Mouse (Mus musculus): ENCODE data around the gene Kif2c. TPM values are rescaled to one million over a fixed set of nuclear protein-coding genes. Genes with fewer than 3 reads are reported as not detected.
A peak's percentile ranks its signal among the peaks of the same experiment; 100 is the strongest.
"Not testable (repeated sequence)": the region's sequence is repeated elsewhere in the genome, so short reads cannot be mapped to it uniquely, and the experiment has no call there.

Gene Kif2c
- polyA plus RNA-seq, 1 experiment from 2014 or later, result 42.9 TPM

DNA sequence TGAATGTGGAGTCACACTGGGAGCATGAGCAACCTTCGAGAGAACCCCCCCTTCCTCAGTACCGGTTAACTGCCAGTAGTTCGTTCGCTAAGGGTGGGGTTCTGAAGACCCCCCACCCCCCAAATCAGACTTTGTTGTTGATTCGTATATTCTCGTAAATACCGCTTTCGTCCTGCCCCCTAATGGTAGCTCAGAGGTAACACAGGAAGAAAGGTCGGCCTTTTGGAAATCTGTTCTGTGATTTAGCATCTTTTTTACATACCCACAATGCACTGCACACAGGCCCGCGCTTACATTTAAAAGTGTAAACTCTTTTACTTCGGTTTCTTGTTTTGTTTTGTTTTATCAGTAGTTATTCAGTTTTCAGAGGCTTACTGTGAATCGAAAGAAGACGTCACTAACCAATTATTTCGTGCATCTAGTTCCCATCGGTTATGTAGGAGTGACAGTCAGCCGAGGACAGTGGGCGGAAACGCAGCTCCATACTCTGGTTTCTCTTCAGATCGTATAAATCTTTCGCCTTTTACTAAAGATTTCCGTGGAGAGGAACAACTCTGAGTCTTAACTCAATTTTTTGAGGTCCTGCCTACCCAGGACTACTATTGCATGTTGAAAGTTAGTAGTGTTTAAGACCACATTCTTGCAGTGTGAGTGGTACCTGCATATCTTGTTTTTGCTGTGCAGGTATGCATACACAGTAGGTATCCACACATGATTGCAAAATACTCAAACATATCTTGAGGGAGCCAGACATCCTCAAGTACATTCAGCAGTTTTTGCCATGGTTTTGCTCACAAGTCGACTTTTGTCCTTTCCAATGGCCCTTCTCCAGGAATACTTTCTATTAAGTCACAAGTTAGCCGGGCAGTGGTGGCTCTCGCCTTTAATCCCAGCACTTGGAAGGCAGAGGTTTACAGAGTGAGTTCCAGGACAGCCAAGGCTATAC lies 19.9 kb upstream of the Kif2c start:
- Histone ChIP-seq H3K4me3 (ENCODE audit: low read depth, low read length) (peak overlapping the region; percentile 34), H3K9me3 (ENCODE audit: control insufficient read depth, low read length) (no peaks in the 10 kb centered on the region), H3K36me3 (ENCODE audit: control insufficient read depth, insufficient read depth, low read length) (no peaks in the 10 kb centered on the region), H3K27me3 (replicated peaks; ENCODE audit: control insufficient read depth, insufficient read depth, low read length) (no peaks in the 10 kb centered on the region), H3K9ac (ENCODE audit: low read depth, low read length) (peak overlapping the region; percentile 55), H3K4me2 (ENCODE audit: low read depth, low read length) (peak overlapping the region; percentile 58), H3K27ac (replicated peaks; ENCODE audit: low read depth, low read length) (peak overlapping the region; percentile 70), H3K4me1 (ENCODE audit: control insufficient read depth, insufficient read depth, low read length) (no peaks in the 10 kb centered on the region)
- peak; percentile 88 for DNase-seq (ENCODE audit: low spot score)
- ATAC-seq (ENCODE audit: low read depth), result peak; percentile 94
- under 1% methylated on average over 25 of the region's 25 CpGs for WGBS

DNA sequence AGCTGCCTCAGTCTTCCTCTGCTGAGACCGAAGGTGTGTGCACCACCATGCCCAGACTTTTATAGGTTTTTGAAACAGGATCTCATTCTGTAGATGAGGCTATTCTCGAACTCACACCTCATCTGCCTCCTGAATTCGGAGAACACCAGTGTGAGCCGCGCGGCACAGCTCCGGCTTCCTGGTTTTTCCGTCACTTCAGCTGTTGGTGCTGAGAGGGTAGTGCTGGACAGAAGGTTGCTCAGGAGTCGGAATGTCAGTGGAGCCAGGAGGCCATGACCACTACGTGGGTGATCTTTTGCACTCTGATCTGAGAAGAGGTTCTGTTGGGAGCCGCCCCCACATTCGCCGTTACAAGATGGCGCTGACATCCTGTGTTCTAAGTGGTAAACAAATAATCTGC lies 9.4 kb upstream of the Kif2c start:
- Histone ChIP-seq H3K4me2 (ENCODE audit: low read depth, low read length) (no peak overlapping the region), H3K36me3 (ENCODE audit: control insufficient read depth, insufficient read depth, low read length) (no peaks in the 10 kb centered on the region), H3K4me3 (ENCODE audit: low read depth, low read length) (no peak overlapping the region), H3K9me3 (ENCODE audit: control insufficient read depth, low read length) (no peaks in the 10 kb centered on the region), H3K27ac (replicated peaks; ENCODE audit: low read depth, low read length) (no peak overlapping the region), H3K9ac (ENCODE audit: low read depth, low read length) (no peak overlapping the region), H3K27me3 (replicated peaks; ENCODE audit: control insufficient read depth, insufficient read depth, low read length) (no peaks in the 10 kb centered on the region), H3K4me1 (ENCODE audit: control insufficient read depth, insufficient read depth, low read length) (no peaks in the 10 kb centered on the region)
- WGBS, result 95% methylated on average over 14 of the region's 14 CpGs
- DNase-seq (ENCODE audit: low spot score) (no peak), ATAC-seq (ENCODE audit: low read depth) (no peak)

DNA sequence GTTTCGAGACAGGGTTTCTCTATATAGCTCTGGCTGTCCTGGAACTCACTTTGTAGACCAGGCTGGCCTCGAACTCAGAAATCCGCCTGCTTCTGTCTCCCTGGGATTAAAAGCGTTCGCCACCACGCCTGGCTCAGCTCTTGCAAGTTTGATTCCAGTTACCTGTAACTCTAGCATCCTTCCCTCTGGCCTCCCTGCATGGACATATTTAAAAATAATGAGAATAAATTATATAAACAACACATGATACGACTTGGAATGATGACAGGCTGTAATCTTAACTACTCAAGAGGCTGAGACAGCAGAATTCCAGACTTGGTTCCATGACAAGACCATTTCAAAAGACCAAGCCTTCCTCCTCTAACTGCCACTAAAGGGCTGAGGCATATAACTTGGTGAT lies 8.2 kb upstream of the Kif2c start:
- peak; percentile 16 for DNase-seq (ENCODE audit: low spot score)
- ATAC-seq (ENCODE audit: low read depth), result no peak
- Histone ChIP-seq H3K27me3 (replicated peaks; ENCODE audit: control insufficient read depth, insufficient read depth, low read length) (no peaks in the 10 kb centered on the region), H3K27ac (replicated peaks; ENCODE audit: low read depth, low read length) (peak overlapping the region; percentile 84), H3K36me3 (ENCODE audit: control insufficient read depth, insufficient read depth, low read length) (no peaks in the 10 kb centered on the region), H3K4me1 (ENCODE audit: control insufficient read depth, insufficient read depth, low read length) (no peaks in the 10 kb centered on the region), H3K9ac (ENCODE audit: low read depth, low read length) (no peak overlapping the region), H3K9me3 (ENCODE audit: control insufficient read depth, low read length) (no peaks in the 10 kb centered on the region), H3K4me3 (ENCODE audit: low read depth, low read length) (no peak overlapping the region), H3K4me2 (ENCODE audit: low read depth, low read length) (no peak overlapping the region)
- WGBS, result 55% methylated on average over 7 of the region's 7 CpGs

DNA sequence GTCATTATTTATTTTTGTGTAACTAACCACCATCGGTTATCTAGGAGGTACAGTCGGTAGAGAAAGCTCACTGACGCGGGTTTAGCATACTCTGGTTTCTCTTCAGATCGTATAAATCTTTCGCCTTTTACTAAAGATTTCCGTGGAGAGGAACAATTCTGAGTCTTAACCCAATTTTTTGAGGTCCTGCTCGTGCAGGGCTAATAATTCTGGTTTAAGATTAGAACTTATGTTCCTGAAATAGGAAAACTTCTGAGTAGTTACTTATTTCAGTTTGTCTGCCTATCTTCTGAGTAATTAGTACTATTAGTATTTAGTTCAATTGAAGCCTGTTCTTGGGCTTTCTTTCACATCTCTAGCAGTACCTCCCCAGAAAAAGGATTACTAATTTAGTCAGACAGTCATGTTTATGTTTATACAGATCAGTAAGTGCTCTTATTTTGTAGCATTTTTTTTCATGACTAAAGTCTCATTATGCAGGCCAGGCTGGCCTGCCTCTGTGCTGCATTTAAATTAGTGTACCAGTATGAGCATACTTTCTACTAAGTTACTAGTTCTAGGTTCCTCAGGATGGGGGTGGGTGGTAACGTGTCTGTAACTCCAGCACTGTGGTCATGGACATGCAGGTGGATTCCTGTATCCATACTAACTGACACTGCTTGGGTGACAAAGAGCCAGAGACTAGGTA lies 7.6 kb upstream of the Kif2c start:
- H3K9ac ChIP-seq (ENCODE audit: low read depth, low read length), result peak overlapping the region; percentile 68
- peak overlapping the region; percentile 61 for H3K4me2 ChIP-seq (ENCODE audit: low read depth, low read length)
- ATAC-seq (ENCODE audit: low read depth) (peak; percentile 93), DNase-seq (ENCODE audit: low spot score) (peak; percentile 94)
- H3K4me3 ChIP-seq (ENCODE audit: low read depth, low read length), result peak overlapping the region; percentile 43
- H3K27ac ChIP-seq (replicated peaks; ENCODE audit: low read depth, low read length), result peak overlapping the region; percentile 84
- no peaks in the 10 kb centered on the region for H3K9me3 ChIP-seq (ENCODE audit: control insufficient read depth, low read length)
- no peaks in the 10 kb centered on the region for H3K4me1 ChIP-seq (ENCODE audit: control insufficient read depth, insufficient read depth, low read length)
- no peaks in the 10 kb centered on the region for H3K36me3 ChIP-seq (ENCODE audit: control insufficient read depth, insufficient read depth, low read length)
- under 1% methylated on average over 9 of the region's 9 CpGs for WGBS
- H3K27me3 ChIP-seq (replicated peaks; ENCODE audit: control insufficient read depth, insufficient read depth, low read length), result no peaks in the 10 kb centered on the region

DNA sequence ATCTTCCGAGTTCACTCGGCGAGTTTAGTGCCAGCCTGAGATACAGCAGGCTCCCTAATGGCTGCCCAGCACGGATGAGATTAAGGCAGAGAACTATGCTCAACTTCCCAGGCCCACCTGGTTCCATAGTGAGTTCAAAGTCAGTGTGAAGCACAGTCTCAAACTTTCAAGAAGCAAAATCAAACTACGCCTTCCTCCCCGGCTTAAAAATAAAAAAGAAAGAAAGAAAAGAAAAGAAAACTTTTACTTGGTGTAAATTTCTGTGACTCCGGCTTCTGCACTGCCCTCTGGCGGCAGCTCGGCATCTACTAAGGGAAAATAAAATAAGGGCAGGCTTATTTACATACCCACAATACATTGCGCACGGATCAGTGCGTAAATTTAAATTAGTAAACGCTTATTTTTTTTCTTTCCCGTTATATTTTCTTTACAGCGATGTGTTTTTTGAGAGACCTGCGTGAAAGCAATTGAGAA lies 7.0 kb upstream of the Kif2c start:
- ATAC-seq (ENCODE audit: low read depth), result peak; percentile 76
- WGBS, result 1% methylated on average over 16 of the region's 16 CpGs
- Histone ChIP-seq H3K4me2 (ENCODE audit: low read depth, low read length) (peak overlapping the region; percentile 61), H3K4me1 (ENCODE audit: control insufficient read depth, insufficient read depth, low read length) (no peaks in the 10 kb centered on the region), H3K27me3 (replicated peaks; ENCODE audit: control insufficient read depth, insufficient read depth, low read length) (no peaks in the 10 kb centered on the region), H3K4me3 (ENCODE audit: low read depth, low read length) (peak overlapping the region; percentile 43), H3K9me3 (ENCODE audit: control insufficient read depth, low read length) (no peaks in the 10 kb centered on the region), H3K9ac (ENCODE audit: low read depth, low read length) (peak overlapping the region; percentile 68), H3K36me3 (ENCODE audit: control insufficient read depth, insufficient read depth, low read length) (no peaks in the 10 kb centered on the region), H3K27ac (replicated peaks; ENCODE audit: low read depth, low read length) (peak overlapping the region; percentile 84)
- peak; percentile 94 for DNase-seq (ENCODE audit: low spot score)

DNA sequence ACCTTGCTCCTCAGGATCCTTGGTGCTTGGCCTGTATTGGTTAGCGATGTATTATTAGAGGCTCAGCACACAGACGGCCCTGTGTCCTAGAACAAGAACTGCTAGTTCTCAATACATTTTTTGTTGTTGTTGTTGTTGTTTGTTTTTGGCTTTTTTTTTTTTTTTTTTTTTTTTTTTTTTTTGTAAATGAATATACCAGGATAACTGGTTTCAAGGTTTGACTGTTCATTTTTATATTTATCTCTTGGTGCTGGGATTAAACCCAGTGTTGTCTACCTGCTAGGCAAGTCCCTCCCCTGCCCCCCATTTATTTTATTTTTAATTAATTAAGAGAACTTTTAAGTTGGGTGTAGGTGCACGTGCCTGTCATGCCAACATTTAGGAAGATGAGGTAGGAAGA lies 6.5 kb upstream of the Kif2c start:
- WGBS, result 56% methylated on average over 3 of the region's 3 CpGs

DNA sequence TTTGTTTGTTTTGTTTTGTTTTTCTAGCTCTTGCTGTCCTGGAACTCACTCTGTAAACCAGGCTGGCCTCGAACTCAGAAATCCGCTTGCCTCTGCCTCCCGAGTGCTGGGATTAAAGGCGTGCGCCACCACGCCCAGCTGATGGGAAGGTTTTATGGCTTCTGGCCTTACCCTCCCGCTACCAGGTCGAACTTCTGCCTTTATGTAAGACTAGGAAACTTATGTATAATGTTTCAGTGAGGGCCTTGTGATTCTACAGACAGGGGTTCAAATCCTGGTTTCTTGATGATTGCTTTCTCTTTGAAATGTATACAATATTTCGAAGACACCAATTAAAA lies 289 bp upstream of the Kif2c start:
- Histone ChIP-seq H3K4me2 (ENCODE audit: low read depth, low read length) (peak overlapping the region; percentile 89), H3K27ac (replicated peaks; ENCODE audit: low read depth, low read length) (peak overlapping the region; percentile 56), H3K9ac (ENCODE audit: low read depth, low read length) (peak overlapping the region; percentile 65), H3K4me3 (ENCODE audit: low read depth, low read length) (peak overlapping the region; percentile 66), H3K36me3 (ENCODE audit: control insufficient read depth, insufficient read depth, low read length) (peaks cover 11% of the 10 kb centered on the region)
- not testable (repeated sequence) for H3K4me1 ChIP-seq (ENCODE audit: control insufficient read depth, insufficient read depth, low read length); H3K9me3 ChIP-seq (ENCODE audit: control insufficient read depth, low read length); DNase-seq (ENCODE audit: low spot score); H3K27me3 ChIP-seq (replicated peaks; ENCODE audit: control insufficient read depth, insufficient read depth, low read length)
- ATAC-seq (ENCODE audit: low read depth), result peak; percentile 51
- WGBS, result 18% methylated on average over 9 of the region's 9 CpGs

More for the DNA sequence above, 6.5 kb upstream of the Kif2c start:
- Histone ChIP-seq H3K27me3 (replicated peaks; ENCODE audit: control insufficient read depth, insufficient read depth, low read length) (no peaks in the 10 kb centered on the region), H3K4me2 (ENCODE audit: low read depth, low read length) (peak overlapping the region; percentile 61), H3K9me3 (ENCODE audit: control insufficient read depth, low read length) (no peaks in the 10 kb centered on the region), H3K36me3 (ENCODE audit: control insufficient read depth, insufficient read depth, low read length) (no peaks in the 10 kb centered on the region), H3K9ac (ENCODE audit: low read depth, low read length) (peak overlapping the region; percentile 68), H3K4me1 (ENCODE audit: control insufficient read depth, insufficient read depth, low read length) (no peaks in the 10 kb centered on the region), H3K27ac (replicated peaks; ENCODE audit: low read depth, low read length) (peak overlapping the region; percentile 84), H3K4me3 (ENCODE audit: low read depth, low read length) (peak overlapping the region; percentile 43)
- ATAC-seq (ENCODE audit: low read depth), result no peak
- DNase-seq (ENCODE audit: low spot score), result no peak

DNA sequence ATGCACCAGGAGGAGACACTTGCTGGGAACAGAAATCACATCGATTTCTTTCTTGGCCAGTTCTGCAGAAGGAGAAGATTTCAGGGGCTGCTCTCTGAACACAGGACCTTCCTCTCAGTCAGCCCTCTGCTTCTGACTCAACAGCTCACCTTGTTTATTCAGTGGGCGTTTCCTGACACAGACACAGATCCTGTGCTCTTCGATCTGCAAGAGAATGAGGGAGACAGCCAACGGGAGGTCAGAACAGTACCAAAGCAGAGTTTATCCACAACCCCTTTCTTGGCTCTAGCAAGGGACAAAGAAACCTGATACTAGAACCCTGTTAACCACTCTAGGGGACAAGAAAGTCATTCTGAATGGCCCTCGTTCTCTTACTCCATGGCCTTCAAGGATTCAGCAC lies 12.5 kb downstream of the Kif2c start:
- Histone ChIP-seq H3K36me3 (ENCODE audit: control insufficient read depth, insufficient read depth, low read length) (peaks cover 87% of the 10 kb centered on the region), H3K27me3 (replicated peaks; ENCODE audit: control insufficient read depth, insufficient read depth, low read length) (no peaks in the 10 kb centered on the region), H3K27ac (replicated peaks; ENCODE audit: low read depth, low read length) (no peak overlapping the region), H3K9me3 (ENCODE audit: control insufficient read depth, low read length) (no peaks in the 10 kb centered on the region), H3K4me1 (ENCODE audit: control insufficient read depth, insufficient read depth, low read length) (no peaks in the 10 kb centered on the region), H3K9ac (ENCODE audit: low read depth, low read length) (no peak overlapping the region), H3K4me2 (ENCODE audit: low read depth, low read length) (no peak overlapping the region), H3K4me3 (ENCODE audit: low read depth, low read length) (no peak overlapping the region)
- DNase-seq (ENCODE audit: low spot score) (no peak), ATAC-seq (ENCODE audit: low read depth) (no peak)
- WGBS, result 88% methylated on average over 5 of the region's 5 CpGs

Measured in embryonic facial prominence, embryonic 14.5 days (tissue).